Mouse (Mus musculus): ENCODE measurements at regions not wholly inside any gene's neighbourhood (a gene's known extent, or its start where the extent isn't known, plus 50 kb on each side); places are given as distances from the start of the nearest gene placed in this dataset.

- no peak for DNase-seq (ENCODE audit: low read depth)
These were observed 289.4 kb downstream of the 3100002H09Rik start for GRCm38 (mm10) chr4:124321221-124321620.

- DNase-seq (ENCODE audit: low read depth) = no peak
These were observed 293.6 kb downstream of the 3100002H09Rik start for GRCm38 (mm10) chr4:124317042-124317441.

GRCm38 (mm10) chr4:124311657-124312056 is 298.9 kb downstream of the 3100002H09Rik start:
- no peak for DNase-seq (ENCODE audit: low read depth)

- no peak for DNase-seq (ENCODE audit: low read depth)
These were observed 300.0 kb downstream of the 3100002H09Rik start for GRCm38 (mm10) chr4:124310594-124310993.

- no peak for DNase-seq (ENCODE audit: low read depth)
These were observed 304.6 kb downstream of the 3100002H09Rik start for GRCm38 (mm10) chr4:124305871-124306555.

- DNase-seq (ENCODE audit: low read depth) = no peak
These were observed 307.7 kb downstream of the 3100002H09Rik start for GRCm38 (mm10) chr4:124302950-124303349.

- DNase-seq (ENCODE audit: low read depth) = no peak
These were observed 311.8 kb downstream of the 3100002H09Rik start for GRCm38 (mm10) chr4:124298667-124299437.

- no peak for DNase-seq (ENCODE audit: low read depth)
These were observed 318.3 kb downstream of the 3100002H09Rik start for GRCm38 (mm10) chr4:124292254-124292653.

- no peak for DNase-seq (ENCODE audit: low read depth)
These were observed 318.8 kb downstream of the 3100002H09Rik start for GRCm38 (mm10) chr4:124291767-124292166.

GRCm38 (mm10) chr4:124287471-124287870 is 323.1 kb downstream of the 3100002H09Rik start:
- DNase-seq (ENCODE audit: low read depth) = no peak

- DNase-seq (ENCODE audit: low read depth) = no peak
These were observed 331.9 kb downstream of the 3100002H09Rik start for GRCm38 (mm10) chr4:124278681-124279080.

GRCm38 (mm10) chr4:124277456-124278181 is 333.0 kb downstream of the 3100002H09Rik start:
- no peak for DNase-seq (ENCODE audit: low read depth)

- DNase-seq (ENCODE audit: low read depth) = no peak
These were observed 333.7 kb downstream of the 3100002H09Rik start for GRCm38 (mm10) chr4:124276741-124277455.

- no peak for DNase-seq (ENCODE audit: low read depth)
These were observed 338.6 kb downstream of the 3100002H09Rik start for GRCm38 (mm10) chr4:124272002-124272401.

GRCm38 (mm10) chr4:124268404-124268803 is 342.2 kb downstream of the 3100002H09Rik start:
- no peak for DNase-seq (ENCODE audit: low read depth)

- DNase-seq (ENCODE audit: low read depth) = no peak
These were observed 344.0 kb downstream of the 3100002H09Rik start for GRCm38 (mm10) chr4:124266573-124266972.

GRCm38 (mm10) chr4:124265527-124265926 is 345.1 kb downstream of the 3100002H09Rik start:
- DNase-seq (ENCODE audit: low read depth) = no peak

- DNase-seq (ENCODE audit: low read depth) = no peak
These were observed 339.2 kb upstream of the 4930535I16Rik start for GRCm38 (mm10) chr4:124257006-124257405.

- no peak for DNase-seq (ENCODE audit: low read depth)
These were observed 338.7 kb upstream of the 4930535I16Rik start for GRCm38 (mm10) chr4:124256515-124256914.

- DNase-seq (ENCODE audit: low read depth) = no peak
These were observed 337.3 kb upstream of the 4930535I16Rik start for GRCm38 (mm10) chr4:124255183-124255543.

- peak; percentile 5 for DNase-seq (ENCODE audit: low read depth)
These were observed 336.8 kb upstream of the 4930535I16Rik start for GRCm38 (mm10) chr4:124254446-124255182.
